Mouse (Mus musculus): ENCODE data around the gene Braf.

The Braf gene

DNA sequence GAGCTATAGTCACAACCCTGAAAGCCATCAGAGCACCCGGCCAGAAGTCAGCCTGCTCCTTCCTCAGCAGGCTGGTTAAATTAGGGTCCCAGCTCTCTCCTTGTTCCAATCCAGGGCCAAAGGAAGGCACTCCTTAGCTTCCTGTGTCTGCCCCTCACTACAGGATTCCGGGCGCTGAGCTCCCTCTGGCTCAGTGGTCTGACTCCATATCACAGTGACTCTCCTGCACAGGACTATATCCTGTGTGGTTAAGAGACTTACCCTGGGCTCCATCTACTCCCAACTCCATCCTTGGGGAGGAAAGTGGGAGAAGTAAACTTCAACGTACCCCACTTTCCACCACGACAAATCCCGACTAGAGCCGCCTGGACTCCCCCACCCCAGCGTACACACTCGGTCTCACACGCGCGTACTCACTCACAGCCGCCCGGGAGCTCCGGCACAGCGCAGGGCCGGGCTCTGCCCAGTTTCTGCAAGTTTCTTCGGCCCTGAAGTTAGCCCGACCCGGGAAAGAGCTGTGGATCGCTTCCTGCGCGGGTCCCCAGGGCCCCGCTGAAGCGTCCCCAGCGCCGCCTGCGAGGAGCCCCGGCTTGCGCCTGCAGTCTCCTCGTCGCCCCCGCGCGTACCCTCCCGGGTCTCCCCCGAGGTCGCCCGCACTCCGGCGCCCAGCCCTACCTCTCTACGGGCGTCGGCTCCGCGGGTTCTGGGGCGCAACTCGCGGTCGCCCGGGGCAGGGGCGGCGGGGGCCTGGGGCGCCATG, 168.2 kb downstream of the Braf start:
- DNase-seq (ENCODE audit: low spot score in 2 of 2): peak in 1 of 2 experiments; percentile 47

DNA sequence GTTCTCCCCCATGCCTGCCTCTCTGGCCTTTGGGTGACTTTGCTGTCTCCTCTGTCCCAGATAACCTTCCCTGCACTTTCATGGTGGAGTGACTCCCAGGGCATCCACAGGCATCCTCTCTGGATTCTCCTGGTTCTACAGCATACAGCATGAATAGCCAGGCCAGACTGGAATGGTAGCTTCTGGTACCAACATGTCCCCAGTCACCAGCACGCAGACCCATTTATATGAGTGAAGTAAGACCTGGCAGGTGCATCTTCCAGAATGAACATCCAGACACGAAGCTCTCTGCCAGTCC, 169.7 kb downstream of the Braf start:
- no peak for DNase-seq (ENCODE audit: low spot score in 2 of 2)

DNA sequence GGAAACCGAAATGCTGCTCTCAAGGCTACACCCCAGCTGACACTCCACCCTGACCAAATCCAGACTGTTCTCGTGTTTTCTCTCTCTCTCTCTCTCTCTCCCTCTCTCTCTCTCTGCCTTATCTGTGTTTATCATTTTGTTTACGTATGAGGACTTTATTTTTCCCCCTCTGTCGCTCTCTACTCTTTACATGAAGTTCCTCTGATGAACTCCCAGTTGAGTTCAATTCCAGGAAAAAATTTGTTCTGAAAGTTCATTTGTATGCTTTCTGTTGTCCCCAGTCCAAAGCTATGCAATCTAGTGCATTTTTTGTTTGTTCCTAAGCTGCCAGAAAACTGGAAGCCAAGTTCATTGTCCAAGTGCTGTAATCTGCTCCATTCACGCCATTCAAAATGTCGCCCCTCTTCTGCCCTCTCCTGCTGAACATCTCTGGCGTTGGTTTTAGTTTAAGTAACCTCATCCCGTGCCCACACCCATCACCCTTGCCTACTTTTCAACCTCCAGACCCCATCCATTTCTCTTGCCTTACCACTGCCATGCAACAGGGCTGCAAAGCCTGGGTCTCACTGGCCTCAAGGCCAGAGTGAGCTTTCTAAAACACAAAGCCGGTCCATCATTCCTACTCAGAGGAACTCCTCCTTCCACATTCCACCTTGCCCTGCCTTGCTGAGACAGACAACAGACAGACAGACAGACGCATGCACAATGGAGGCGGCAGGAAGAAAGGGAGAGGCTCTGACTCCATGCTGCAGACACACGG, 170.2 kb downstream of the Braf start:
- no peak for DNase-seq (ENCODE audit: low spot score in 2 of 2)

Data from urinary bladder, adult 18-20 months (tissue).